Mouse (Mus musculus): ENCODE results near the gene Zbtb32. TPM values are rescaled to one million over a fixed set of nuclear protein-coding genes. Genes with fewer than 3 reads are reported as not detected.
A peak's percentile ranks its signal among the peaks of the same experiment; 100 is the strongest.

Gene Zbtb32
- total RNA-seq, 2 experiments from 2014 or later: not detected

- DNase-seq: no peak
Measured at GRCm38 (mm10) chr7:30600651-30601050, 1.9 kb upstream of the Zbtb32 start.

GRCm38 (mm10) chr7:30599933-30600353, 1.2 kb upstream of the Zbtb32 start:
- peak; percentile 81 for DNase-seq

- no peak for DNase-seq
Measured at GRCm38 (mm10) chr7:30596811-30597210, 1.9 kb downstream of the Zbtb32 start.

- no peak for DNase-seq
Measured at GRCm38 (mm10) chr7:30596093-30596492, 2.6 kb downstream of the Zbtb32 start.

GRCm38 (mm10) chr7:30594510-30595024, 4.1 kb downstream of the Zbtb32 start:
- DNase-seq: no peak

- no peak for DNase-seq
Measured at GRCm38 (mm10) chr7:30593579-30594509, 4.9 kb downstream of the Zbtb32 start.

- no peak for DNase-seq
Measured at GRCm38 (mm10) chr7:30592772-30593423, 5.8 kb downstream of the Zbtb32 start.

- DNase-seq: no peak
Measured at GRCm38 (mm10) chr7:30591605-30591951, 7.1 kb downstream of the Zbtb32 start.

- no peak for DNase-seq
Measured at GRCm38 (mm10) chr7:30590927-30591604, 7.6 kb downstream of the Zbtb32 start.

- peak; percentile 78 for DNase-seq
Measured at GRCm38 (mm10) chr7:30589435-30590301, 9.0 kb downstream of the Zbtb32 start.

- peak; percentile 98 for DNase-seq
Measured at GRCm38 (mm10) chr7:30588676-30589434, 9.9 kb downstream of the Zbtb32 start, which contains the start of gene Kmt2b. Kmt2b (minus strand) TSS chr7:30588726.

- DNase-seq: no peak
Measured at GRCm38 (mm10) chr7:30587842-30588667, 10.7 kb downstream of the Zbtb32 start.

GRCm38 (mm10) chr7:30586455-30587020, 12.2 kb downstream of the Zbtb32 start:
- no peak for DNase-seq

- DNase-seq: no peak
Measured at GRCm38 (mm10) chr7:30585170-30585569, 13.5 kb downstream of the Zbtb32 start.

GRCm38 (mm10) chr7:30584339-30584738, 14.4 kb downstream of the Zbtb32 start:
- DNase-seq: no peak

GRCm38 (mm10) chr7:30581547-30581946, 17.2 kb downstream of the Zbtb32 start:
- no peak for DNase-seq

GRCm38 (mm10) chr7:30579950-30580349, 18.8 kb downstream of the Zbtb32 start:
- no peak for DNase-seq

- DNase-seq: peak; percentile 86
Measured at GRCm38 (mm10) chr7:30572969-30573368, 25.7 kb downstream of the Zbtb32 start.

GRCm38 (mm10) chr7:30572389-30572788, 26.3 kb downstream of the Zbtb32 start:
- DNase-seq: no peak
